Comparison of ENCODE assay signal across 9 mouse cellular contexts in the genomic region with DNA sequence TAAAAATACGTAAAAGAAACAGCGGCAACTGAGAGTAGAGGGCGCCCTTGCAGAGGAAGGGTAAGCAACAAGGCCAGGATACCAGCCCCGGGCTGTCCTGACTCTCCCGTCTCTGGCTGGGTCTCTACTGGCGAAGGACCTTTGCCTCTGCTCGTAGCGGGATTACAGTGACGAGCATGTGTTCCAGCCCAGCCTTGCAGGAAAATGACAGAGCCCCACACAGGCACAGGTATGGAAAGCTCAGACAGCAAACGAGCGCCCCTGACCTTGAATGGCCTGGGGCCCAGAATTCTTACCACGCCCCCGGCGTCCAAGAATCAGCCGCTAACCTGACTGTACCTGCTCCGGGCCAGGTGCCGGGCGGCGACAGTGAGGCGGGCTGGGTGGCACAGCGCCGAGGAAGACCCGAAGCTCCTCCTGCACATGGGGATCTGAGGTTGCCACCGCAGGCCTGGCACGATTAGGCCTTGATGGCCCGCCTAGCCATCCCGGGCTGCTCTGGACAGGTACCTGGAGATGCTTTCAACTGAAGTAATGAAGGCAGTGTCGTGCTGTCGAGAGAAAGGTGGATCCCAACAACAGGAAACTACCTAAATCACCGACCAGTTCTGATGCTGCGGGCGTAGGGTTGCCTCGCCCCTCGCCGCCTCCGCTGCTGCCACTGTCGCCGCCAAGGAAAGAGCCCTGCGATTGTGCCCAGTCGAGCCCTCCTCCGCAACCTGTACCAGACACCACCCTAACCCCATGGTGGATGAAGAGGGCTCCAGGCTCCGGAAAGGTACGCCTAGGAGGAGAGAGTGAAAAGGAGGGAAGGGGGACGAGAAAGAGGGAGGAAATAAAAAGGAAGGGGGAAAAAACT. TPM values are rescaled to one million over a fixed set of nuclear protein-coding genes. Genes with fewer than 3 reads are reported as not detected.
DNase-seq lines count a peak whose midpoint lies in the region; ATAC-seq and TF ChIP-seq lines count a peak whose summit lies in the region.
"Had no signal": no experiment of that assay in that cellular context is flagged by ENCODE, and none has a peak within 500 bp of the region (broad histone marks: within the 10 kb centered on the region; RNA-seq: fewer than 3 reads in every experiment).

No protein-coding gene starts in this region.

- H3K27me3 ChIP-seq in hindbrain, embryonic 11.5 days (ENCODE audit: control insufficient read depth, insufficient read depth, low read length), result peaks cover 92% of the 10 kb centered on the region
- peaks cover 94% of the 10 kb centered on the region for H3K27me3 ChIP-seq in hindbrain, postnatal 0 days (ENCODE audit: insufficient read depth, low read length)
- H3K27me3 ChIP-seq in ES-Bruce4 (ENCODE audit: control insufficient read depth, insufficient read depth, low read length, poor library complexity, severe bottlenecking), result peaks cover 71% of the 10 kb centered on the region
- H3K27me3 ChIP-seq in limb, embryonic 13.5 days, result no peaks in the 10 kb centered on the region

- no peak for TF ChIP-seq POLR2A in ES-Bruce4 (IDR thresholded peaks at IDR 0.05; ENCODE audit: insufficient read depth, low read length)

- no peak overlapping the region for H3K9ac ChIP-seq in hindbrain, embryonic 11.5 days (ENCODE audit: low read depth, low read length)
- no peak overlapping the region for H3K9ac ChIP-seq in hindbrain, postnatal 0 days (replicated peaks; ENCODE audit: low read length)
- H3K9ac ChIP-seq in ES-Bruce4 (ENCODE audit: low read depth, poor library complexity, severe bottlenecking), result no peak overlapping the region
- H3K9ac ChIP-seq in limb, embryonic 13.5 days, result peak overlapping the region; percentile 99

- peak; percentile 64 for DNase-seq in hindbrain, embryonic 11.5 days (ENCODE audit: low spot score)
- DNase-seq in hindbrain, postnatal 0 days (ENCODE audit: low spot score), result no peak
- peak; percentile 86 for DNase-seq in kidney, adult 11 months
- no peak for DNase-seq in natural killer cell, adult 2 months (ENCODE audit: low spot score in 2 of 2)
- no peak for DNase-seq in thymus, postnatal 25 days

- no peak overlapping the region for H3K4me2 ChIP-seq in hindbrain, embryonic 11.5 days (replicated peaks; ENCODE audit: low read depth, low read length)
- H3K4me2 ChIP-seq in hindbrain, postnatal 0 days (ENCODE audit: low read depth, low read length), result no peak overlapping the region
- peak overlapping the region; percentile 89 for H3K4me2 ChIP-seq in limb, embryonic 13.5 days (replicated peaks)

- no peak; the same call in 1 of the 2 replicates for TF ChIP-seq CTCF in hindbrain, postnatal 0 days (IDR thresholded peaks at IDR 0.05; ENCODE audit: low read depth)
- peak; percentile 14 for TF ChIP-seq CTCF in ES-Bruce4 (IDR thresholded peaks at IDR 0.05; ENCODE audit: low read depth, low read length)

- no peaks in the 10 kb centered on the region for H3K36me3 ChIP-seq in hindbrain, embryonic 11.5 days (ENCODE audit: control insufficient read depth, insufficient read depth, low read length)
- no peaks in the 10 kb centered on the region for H3K36me3 ChIP-seq in hindbrain, postnatal 0 days (ENCODE audit: insufficient read depth, low read length)
- no peaks in the 10 kb centered on the region for H3K36me3 ChIP-seq in ES-Bruce4 (ENCODE audit: control insufficient read depth, insufficient read depth, low read length, poor library complexity, severe bottlenecking)
- H3K36me3 ChIP-seq in limb, embryonic 13.5 days, result peaks cover 40% of the 10 kb centered on the region

- no peak for TF ChIP-seq EP300 in ES-Bruce4 (IDR thresholded peaks at IDR 0.05; ENCODE audit: insufficient read depth, low read depth, low read length)

- no peak overlapping the region for H3K27ac ChIP-seq in hindbrain, embryonic 11.5 days (ENCODE audit: low read depth, low read length)
- no peak overlapping the region for H3K27ac ChIP-seq in hindbrain, postnatal 0 days
- no peak overlapping the region for H3K27ac ChIP-seq in ES-Bruce4 (ENCODE audit: insufficient read depth, low read length)
- H3K27ac ChIP-seq in limb, embryonic 13.5 days, result peak overlapping the region; percentile 99

- ATAC-seq in hindbrain, embryonic 11.5 days (ENCODE audit: low FRiP score), result no peak
- ATAC-seq in hindbrain, postnatal 0 days, result no peak
- ATAC-seq in limb, embryonic 13.5 days (ENCODE audit: low FRiP score, low read depth), result no peak
- ATAC-seq in cerebellum, adult (ENCODE audit: insufficient number of reproducible peaks, low FRiP score, low TSS enrichment), result no peak

- 0 out of 2 replicates have a peak, but pooled peaks cover 3% of the 10 kb centered on the region for H3K4me1 ChIP-seq in hindbrain, embryonic 11.5 days (replicated peaks; ENCODE audit: control insufficient read depth, insufficient read depth, low read length)
- H3K4me1 ChIP-seq in hindbrain, postnatal 0 days (ENCODE audit: insufficient read depth, low read length), result no peaks in the 10 kb centered on the region
- H3K4me1 ChIP-seq in ES-Bruce4 (ENCODE audit: control insufficient read depth, insufficient read depth, low read length), result no peaks in the 10 kb centered on the region
- peaks cover 12% of the 10 kb centered on the region for H3K4me1 ChIP-seq in limb, embryonic 13.5 days

- 2% methylated on average over 42 of the region's 44 CpGs for WGBS in hindbrain, embryonic 11.5 days
- WGBS in hindbrain, postnatal 0 days, result 1% methylated on average over 44 of the region's 44 CpGs
- under 1% methylated on average over 44 of the region's 44 CpGs for WGBS in limb, embryonic 13.5 days

- H3K4me3 ChIP-seq in hindbrain, embryonic 11.5 days (ENCODE audit: low read depth, low read length), result no peak overlapping the region
- H3K4me3 ChIP-seq in hindbrain, postnatal 0 days (ENCODE audit: low read length), result no peak overlapping the region
- H3K4me3 ChIP-seq in ES-Bruce4 (ENCODE audit: low read depth, low read length), result peak overlapping the region; percentile 25
- peak overlapping the region; percentile 95 for H3K4me3 ChIP-seq in limb, embryonic 13.5 days

- no peaks in the 10 kb centered on the region for H3K9me3 ChIP-seq in hindbrain, embryonic 11.5 days (ENCODE audit: control insufficient read depth, low read length)
- no peaks in the 10 kb centered on the region for H3K9me3 ChIP-seq in hindbrain, postnatal 0 days (ENCODE audit: low read length)
- H3K9me3 ChIP-seq in ES-Bruce4 (replicated peaks; ENCODE audit: control insufficient read depth, insufficient read depth, low read length, poor library complexity, severe bottlenecking), result no peaks in the 10 kb centered on the region
- no peaks in the 10 kb centered on the region for H3K9me3 ChIP-seq in limb, embryonic 13.5 days

RNA-seq across cellular contexts. Expression of a gene that starts 1.1 kb away (rescaled TPM):
- polyA plus RNA-seq in hindbrain, embryonic 11.5 days (2014; fragmentation: Nextera tagmentation; extraction: Ambion mirVana), result 0.25 and 1.1 TPM in 2 replicates
- total RNA-seq in hindbrain, postnatal 0 days (2014; rRNA removed), result 0.26 TPM in 1 of 2 replicates, not detected in the other
- 0.18 TPM in 1 of 2 replicates, not detected in the other for polyA plus RNA-seq in hindbrain, postnatal 0 days (2015; fragmentation: Nextera tagmentation; extraction: Ambion mirVana)
- not detected in 2 replicates for polyA plus RNA-seq in ES-Bruce4 (2011; ENCODE audit: insufficient read depth, insufficient read length, low read depth, missing spikeins)
- 58.3 and 63.5 TPM in 2 replicates for polyA plus RNA-seq in limb, embryonic 13.5 days (2015; fragmentation: Nextera tagmentation; extraction: Ambion mirVana)

RNA-seq across cellular contexts. Expression of a gene that starts 8.1 kb away (rescaled TPM):
- polyA plus RNA-seq in hindbrain, embryonic 11.5 days (2014; fragmentation: Nextera tagmentation; extraction: Ambion mirVana), result 0.34 and 1.9 TPM in 2 replicates
- 2.6 and 2.9 TPM in 2 replicates for total RNA-seq in hindbrain, postnatal 0 days (2014; rRNA removed)
- polyA plus RNA-seq in hindbrain, postnatal 0 days (2015; fragmentation: Nextera tagmentation; extraction: Ambion mirVana), result 1.3 and 3.9 TPM in 2 replicates
- 0.65 and 1.4 TPM in 2 replicates for polyA plus RNA-seq in ES-Bruce4 (2011; ENCODE audit: insufficient read depth, insufficient read length, low read depth, missing spikeins)
- polyA plus RNA-seq in limb, embryonic 13.5 days (2015; fragmentation: Nextera tagmentation; extraction: Ambion mirVana), result 11.8 and 13.1 TPM in 2 replicates

RNA-seq across cellular contexts. Expression of a gene that starts 10.9 kb away (rescaled TPM):
- not detected in 2 replicates for polyA plus RNA-seq in hindbrain, embryonic 11.5 days (2014; fragmentation: Nextera tagmentation; extraction: Ambion mirVana)
- total RNA-seq in hindbrain, postnatal 0 days (2014; rRNA removed), result not detected in 2 replicates
- polyA plus RNA-seq in hindbrain, postnatal 0 days (2015; fragmentation: Nextera tagmentation; extraction: Ambion mirVana), result not detected in 2 replicates
- polyA plus RNA-seq in ES-Bruce4 (2011; ENCODE audit: insufficient read depth, insufficient read length, low read depth, missing spikeins), result not detected in 2 replicates
- polyA plus RNA-seq in limb, embryonic 13.5 days (2015; fragmentation: Nextera tagmentation; extraction: Ambion mirVana), result 191 and 207 TPM in 2 replicates

RNA-seq across cellular contexts. Expression of a gene that starts 15.8 kb away (rescaled TPM):
- polyA plus RNA-seq in hindbrain, embryonic 11.5 days (2014; fragmentation: Nextera tagmentation; extraction: Ambion mirVana), result not detected in 2 replicates
- not detected in 2 replicates for total RNA-seq in hindbrain, postnatal 0 days (2014; rRNA removed)
- not detected in 2 replicates for polyA plus RNA-seq in hindbrain, postnatal 0 days (2015; fragmentation: Nextera tagmentation; extraction: Ambion mirVana)
- polyA plus RNA-seq in ES-Bruce4 (2011; ENCODE audit: insufficient read depth, insufficient read length, low read depth, missing spikeins), result not detected in 2 replicates
- polyA plus RNA-seq in limb, embryonic 13.5 days (2015; fragmentation: Nextera tagmentation; extraction: Ambion mirVana), result 44.5 and 55.0 TPM in 2 replicates
- total RNA-seq: hematopoietic stem cell, adult 5-6 weeks had no signal

RNA-seq across cellular contexts. Expression of a gene that starts 16.6 kb away (rescaled TPM):
- not detected in 2 replicates for polyA plus RNA-seq in hindbrain, embryonic 11.5 days (2014; fragmentation: Nextera tagmentation; extraction: Ambion mirVana)
- 0.83 and 2.2 TPM in 2 replicates for total RNA-seq in hindbrain, postnatal 0 days (2014; rRNA removed)
- polyA plus RNA-seq in hindbrain, postnatal 0 days (2015; fragmentation: Nextera tagmentation; extraction: Ambion mirVana), result not detected in 2 replicates
- polyA plus RNA-seq in ES-Bruce4 (2011; ENCODE audit: insufficient read depth, insufficient read length, low read depth, missing spikeins), result not detected in 2 replicates
- polyA plus RNA-seq in limb, embryonic 13.5 days (2015; fragmentation: Nextera tagmentation; extraction: Ambion mirVana), result 0.29 TPM in 1 of 2 replicates, not detected in the other
- total RNA-seq: hematopoietic stem cell, adult 5-6 weeks had no signal

Comparison
In these comparisons a context has a peak if more than half of its experiments do, and no peak if none do; other contexts are left out.
1. DNase-seq: peak in hindbrain, embryonic 11.5 days (single experiment) and kidney, adult 11 months (single experiment); none in hindbrain, postnatal 0 days (single experiment), natural killer cell, adult 2 months (0 of 2) and thymus, postnatal 25 days (single experiment).
2. H3K4me3 ChIP-seq: peak in ES-Bruce4 (single experiment) and limb, embryonic 13.5 days (single experiment); none in hindbrain, embryonic 11.5 days (single experiment) and hindbrain, postnatal 0 days (single experiment).
3. RNA of a gene that starts 1.1 kb away (polyA plus RNA-seq): 58.3 to 63.5 TPM in limb, embryonic 13.5 days; 0.25 to 1.1 TPM in hindbrain, embryonic 11.5 days, not detected in ES-Bruce4 and 0.18 TPM in hindbrain, postnatal 0 days; every median in the first group is over 10 times any median in the second.
4. RNA of a gene that starts 10.9 kb away (polyA plus RNA-seq): 191 to 207 TPM in limb, embryonic 13.5 days; not detected in hindbrain, embryonic 11.5 days, not detected in hindbrain, postnatal 0 days and not detected in ES-Bruce4; every median in the first group is over 100 times any median in the second.